Mouse (Mus musculus) kidney, postnatal 0 days (tissue): ENCODE measurements around the gene Ndufs2. TPM values are rescaled to one million over a fixed set of nuclear protein-coding genes. Genes with fewer than 3 reads are reported as not detected.
A peak's percentile ranks its signal among the peaks of the same experiment; 100 is the strongest.

Experiments used
- ATAC-seq: fragments of 200-750 bp; cut with Nextera tagmentation; replicated peaks from 2 replicates; pipeline ENCODE4 v1.8.0; 2017; ENCODE audit warnings: low read depth, moderate number of reproducible peaks, moderate TSS enrichment, moderate library complexity; ENCODE audit not compliant: low FRiP score
- DNase-seq: peaks from one replicate; pipeline ENCODE4 v3.0.0-alpha.2; 2016; ENCODE audit warnings: low spot score
- H3K27ac ChIP-seq: fragments of 300-500 bp; sonication (generic); 2 replicates; pipeline ENCODE4 v1.5.1; 2014; ENCODE audit warnings: mild to moderate bottlenecking
- H3K27me3 ChIP-seq: fragments of 300-500 bp; sonication (generic); 2 replicates; pipeline ENCODE4 v1.6.1; 2014; ENCODE audit warnings: low read length, mixed read lengths; ENCODE audit not compliant: insufficient read depth
- H3K36me3 ChIP-seq: fragments of 300-500 bp; sonication (generic); 2 replicates; pipeline ENCODE4 v1.6.1; 2014; ENCODE audit warnings: low read length, mixed read lengths; ENCODE audit not compliant: insufficient read depth
- H3K4me1 ChIP-seq: fragments of 300-500 bp; sonication (generic); replicated peaks from 2 replicates; pipeline ENCODE4 v1.6.1; 2014; ENCODE audit warnings: antibody characterized with exemption, low read length, mixed read lengths; ENCODE audit not compliant: insufficient read depth
- H3K4me2 ChIP-seq: fragments of 300-500 bp; sonication (generic); 2 replicates; pipeline ENCODE4 v1.6.1; 2014; ENCODE audit warnings: mild to moderate bottlenecking, low read length, moderate library complexity, mixed read lengths
- H3K4me3 ChIP-seq: fragments of 300-500 bp; sonication (generic); replicated peaks from 2 replicates; pipeline ENCODE4 v1.5.1; 2014; ENCODE audit warnings: low read depth, low read length
- H3K9ac ChIP-seq: fragments of 300-500 bp; sonication (generic); 2 replicates; pipeline ENCODE4 v1.6.1; 2014; ENCODE audit warnings: low read depth, low read length
- H3K9me3 ChIP-seq: fragments of 300-500 bp; sonication (generic); replicated peaks from 2 replicates; pipeline ENCODE4 v1.6.1; 2016; ENCODE audit warnings: low read length, inconsistent platforms, mixed read lengths
- CTCF ChIP-seq: IDR thresholded peaks from 2 replicates; pipeline ENCODE4 v1.5.1; 2016; ENCODE audit warnings: antibody characterized with exemption, low read depth, mild to moderate bottlenecking, moderate library complexity
- WGBS: fragments of 180-500 bp; shearing (Covaris S2); extraction: QIAGEN DNeasy Blood & Tissue Kit; methylation state at CpG from one replicate; pipeline ENCODE4 v1.1.7; 2014; 5-methylcytosine and 5-hydroxymethylcytosine counted together
- polyA plus RNA-seq: library from polyadenylated mRNA; unstranded; fragments of >200 nt; fragmentation: Nextera tagmentation; extraction: Ambion mirVana; gene quantifications from 2 replicates; pipeline ENCODE4 v1.2.1, GENCODE M21; 2015

Ndufs2 gene
- polyA plus RNA-seq, 1 experiment from 2014 or later = 375 TPM

DNA sequence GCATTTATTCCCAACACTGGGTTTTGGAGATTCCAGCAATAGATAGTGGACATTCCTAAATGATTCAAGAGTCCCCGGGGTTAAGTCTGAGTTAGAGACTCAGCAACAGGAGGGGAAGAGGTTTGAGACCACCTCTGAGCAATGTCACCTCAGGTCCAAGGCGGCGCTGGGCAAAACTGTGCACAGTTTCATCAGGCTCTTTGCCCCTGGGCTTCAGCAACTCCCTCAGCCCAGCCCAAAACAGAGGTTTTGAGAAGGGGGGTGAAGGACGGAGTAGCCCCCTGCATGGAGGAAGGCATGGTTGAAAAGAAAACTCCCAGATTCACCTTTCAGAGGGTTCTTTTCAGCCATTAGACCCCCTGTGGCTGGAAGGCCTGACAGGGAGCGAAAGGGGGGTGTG lies 28.5 kb upstream of the Ndufs2 start:
- Histone ChIP-seq H3K9ac (peak overlapping the region; percentile 67), H3K27ac (peak overlapping the region; percentile 50; the same call in 1 of the 2 replicates), H3K4me1 (peaks cover 6% of the 10 kb centered on the region; the same call in 1 of the 2 replicates), H3K4me2 (peak overlapping the region; percentile 74), H3K36me3 (peaks cover 38% of the 10 kb centered on the region), H3K27me3 (no peaks in the 10 kb centered on the region), H3K9me3 (no peaks in the 10 kb centered on the region), H3K4me3 (peak overlapping the region; percentile 55)
- ATAC-seq = no peak
- no peak for TF ChIP-seq CTCF
- WGBS = 67% methylated on average over 5 of the region's 5 CpGs
- DNase-seq = no peak

DNA sequence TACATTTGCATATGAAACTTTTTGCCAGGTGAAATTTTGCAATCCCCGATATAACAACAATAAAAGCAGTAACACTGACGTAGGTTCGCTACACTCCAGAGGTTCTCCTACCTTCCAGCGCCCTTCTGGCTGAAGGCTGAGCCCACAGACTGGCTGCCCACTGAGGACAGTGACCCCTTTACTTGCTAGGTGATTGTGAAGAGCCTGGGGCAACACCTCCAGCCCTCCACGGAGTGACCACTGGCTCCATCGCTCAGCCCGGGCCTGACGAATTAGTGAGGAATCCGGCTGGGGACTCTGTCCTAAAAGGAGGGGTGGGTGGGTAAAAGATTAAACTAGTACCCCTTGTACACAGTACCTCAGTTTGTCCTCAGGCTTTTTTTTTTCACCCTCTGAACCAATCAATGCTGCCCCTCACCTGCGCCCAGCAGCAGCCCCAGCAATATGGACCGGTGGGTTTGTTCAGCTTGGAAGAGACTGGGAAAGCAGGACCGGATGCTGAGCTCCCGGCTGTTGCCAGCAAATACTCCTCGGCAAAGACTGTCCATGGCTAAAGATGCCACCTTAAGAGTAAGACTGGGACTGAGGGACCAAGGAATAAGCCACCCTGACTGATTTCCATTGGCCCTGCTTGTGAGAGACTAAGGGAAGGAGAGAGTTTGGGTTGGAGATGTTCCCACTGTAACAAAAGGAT lies 28.0 kb upstream of the Ndufs2 start:
- Histone ChIP-seq H3K27ac (no peak overlapping the region), H3K36me3 (peaks cover 41% of the 10 kb centered on the region), H3K9me3 (no peaks in the 10 kb centered on the region), H3K9ac (0 out of 2 replicates have a peak overlapping the region, but pooled peaks have one; percentile 67), H3K4me3 (no peak overlapping the region), H3K4me2 (no peak overlapping the region), H3K27me3 (no peaks in the 10 kb centered on the region), H3K4me1 (peaks cover 6% of the 10 kb centered on the region; the same call in 1 of the 2 replicates)
- 90% methylated on average over 14 of the region's 14 CpGs for WGBS
- DNase-seq (no peak), ATAC-seq (no peak)
- TF ChIP-seq CTCF = no peak

GRCm38 (mm10) chr1:171278436-171278835 lies 27.2 kb upstream of the Ndufs2 start:
- no peak overlapping the region for H3K4me3 ChIP-seq
- peaks cover 47% of the 10 kb centered on the region for H3K36me3 ChIP-seq
- no peak for DNase-seq
- H3K9ac ChIP-seq = no peak overlapping the region
- ATAC-seq = no peak
- TF ChIP-seq CTCF = no peak
- no peaks in the 10 kb centered on the region for H3K9me3 ChIP-seq
- no peak overlapping the region for H3K4me2 ChIP-seq
- no peak overlapping the region for H3K27ac ChIP-seq
- no peaks in the 10 kb centered on the region for H3K27me3 ChIP-seq
- 91% methylated on average over 8 of the region's 8 CpGs for WGBS
- H3K4me1 ChIP-seq = peaks cover 6% of the 10 kb centered on the region; the same call in 1 of the 2 replicates

GRCm38 (mm10) chr1:171277736-171278135 lies 26.5 kb upstream of the Ndufs2 start:
- H3K36me3 ChIP-seq = peaks cover 47% of the 10 kb centered on the region
- ATAC-seq = no peak

GRCm38 (mm10) chr1:171276110-171276748 lies 25.0 kb upstream of the Ndufs2 start:
- no peak for ATAC-seq
- H3K9ac ChIP-seq = no peak overlapping the region
- no peak overlapping the region for H3K4me2 ChIP-seq
- no peaks in the 10 kb centered on the region for H3K27me3 ChIP-seq
- H3K36me3 ChIP-seq = peaks cover 47% of the 10 kb centered on the region
- no peak overlapping the region for H3K27ac ChIP-seq
- H3K4me3 ChIP-seq = no peak overlapping the region
- 86% methylated on average over 14 of the region's 14 CpGs for WGBS
- H3K9me3 ChIP-seq = no peaks in the 10 kb centered on the region
- no peak for DNase-seq
- TF ChIP-seq CTCF = no peak
- peaks cover 12% of the 10 kb centered on the region for H3K4me1 ChIP-seq

More at GRCm38 (mm10) chr1:171277736-171278135, 26.5 kb upstream of the Ndufs2 start:
- no peak overlapping the region for H3K27ac ChIP-seq
- no peak overlapping the region for H3K4me3 ChIP-seq
- H3K9ac ChIP-seq = no peak overlapping the region
- TF ChIP-seq CTCF = no peak
- DNase-seq = no peak
- H3K27me3 ChIP-seq = no peaks in the 10 kb centered on the region
- H3K4me1 ChIP-seq = peaks cover 6% of the 10 kb centered on the region; the same call in 1 of the 2 replicates
- no peaks in the 10 kb centered on the region for H3K9me3 ChIP-seq
- 84% methylated on average over 10 of the region's 10 CpGs for WGBS
- H3K4me2 ChIP-seq = no peak overlapping the region

GRCm38 (mm10) chr1:171275144-171275734 lies 24.1 kb upstream of the Ndufs2 start:
- Histone ChIP-seq H3K27ac (no peak overlapping the region), H3K36me3 (peaks cover 47% of the 10 kb centered on the region), H3K4me1 (peaks cover 18% of the 10 kb centered on the region), H3K4me3 (no peak overlapping the region), H3K9me3 (no peaks in the 10 kb centered on the region), H3K27me3 (no peaks in the 10 kb centered on the region), H3K4me2 (no peak overlapping the region), H3K9ac (no peak overlapping the region)
- 84% methylated on average over 11 of the region's 11 CpGs for WGBS
- TF ChIP-seq CTCF = no peak
- DNase-seq (no peak), ATAC-seq (no peak)
